Mouse (Mus musculus) neutrophil, adult 5-6 weeks (primary cell): Measurements from ENCODE around the gene Cdip1. TPM values are rescaled to one million over a fixed set of nuclear protein-coding genes. Genes with fewer than 3 reads are reported as not detected.
A peak's percentile ranks its signal among the peaks of the same experiment; 100 is the strongest.

ENCODE experiments used
- ATAC-seq: fragments of 151-379, 151-347 bp; 2 replicates; pipeline ENCODE4 v1.8.0; 2017; ENCODE audit warnings: mild to moderate bottlenecking, moderate TSS enrichment; ENCODE audit not compliant: insufficient number of reproducible peaks, poor library complexity, low FRiP score, severe bottlenecking; ENCODE audit errors: extremely low read depth
- total RNA-seq: library from RNA; stranded (forward); fragments of 200-1000 nt; gene quantifications from 2 replicates; pipeline ENCODE4 v1.2.3, GENCODE M21; 2017

The Cdip1 gene
- total RNA-seq, 1 experiment from 2014 or later = 23.4 TPM

DNA sequence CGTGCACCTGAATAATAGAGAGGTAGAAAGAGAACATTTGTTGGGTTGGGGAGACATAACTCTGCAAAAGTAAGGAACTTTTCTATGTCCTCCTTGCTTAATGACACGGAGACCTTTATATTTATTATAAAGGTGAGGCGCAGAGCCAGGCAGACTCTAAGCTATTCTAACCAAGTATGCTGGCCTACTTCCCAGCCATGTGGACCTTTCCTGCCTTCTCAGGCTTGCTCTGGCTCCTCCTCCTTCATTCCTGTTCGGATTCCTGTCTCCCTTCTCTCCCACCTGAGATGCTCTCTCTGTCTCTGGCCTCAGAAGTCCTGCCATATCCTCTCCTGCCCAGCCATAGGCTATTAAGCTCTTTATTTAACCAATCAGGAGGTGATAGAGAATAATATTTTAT lies 64.8 kb downstream of the Cdip1 start:
- no peak for ATAC-seq

DNA sequence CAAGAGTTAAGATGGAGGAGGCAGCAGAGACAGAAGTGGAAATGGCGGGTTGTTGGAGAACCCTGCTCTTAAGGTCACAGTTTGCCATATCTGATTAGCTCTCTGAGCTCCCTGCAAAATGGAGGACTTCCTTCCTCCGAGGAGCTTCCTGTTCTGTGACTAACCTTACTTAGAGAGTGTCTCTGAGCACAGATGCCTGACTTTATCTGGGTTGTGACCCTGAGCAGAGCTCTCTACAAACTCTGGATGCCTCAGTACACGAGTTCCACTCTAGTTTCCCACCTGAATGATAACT lies 67.2 kb downstream of the Cdip1 start:
- peak; percentile 50; the same call in 1 of the 2 replicates for ATAC-seq

DNA sequence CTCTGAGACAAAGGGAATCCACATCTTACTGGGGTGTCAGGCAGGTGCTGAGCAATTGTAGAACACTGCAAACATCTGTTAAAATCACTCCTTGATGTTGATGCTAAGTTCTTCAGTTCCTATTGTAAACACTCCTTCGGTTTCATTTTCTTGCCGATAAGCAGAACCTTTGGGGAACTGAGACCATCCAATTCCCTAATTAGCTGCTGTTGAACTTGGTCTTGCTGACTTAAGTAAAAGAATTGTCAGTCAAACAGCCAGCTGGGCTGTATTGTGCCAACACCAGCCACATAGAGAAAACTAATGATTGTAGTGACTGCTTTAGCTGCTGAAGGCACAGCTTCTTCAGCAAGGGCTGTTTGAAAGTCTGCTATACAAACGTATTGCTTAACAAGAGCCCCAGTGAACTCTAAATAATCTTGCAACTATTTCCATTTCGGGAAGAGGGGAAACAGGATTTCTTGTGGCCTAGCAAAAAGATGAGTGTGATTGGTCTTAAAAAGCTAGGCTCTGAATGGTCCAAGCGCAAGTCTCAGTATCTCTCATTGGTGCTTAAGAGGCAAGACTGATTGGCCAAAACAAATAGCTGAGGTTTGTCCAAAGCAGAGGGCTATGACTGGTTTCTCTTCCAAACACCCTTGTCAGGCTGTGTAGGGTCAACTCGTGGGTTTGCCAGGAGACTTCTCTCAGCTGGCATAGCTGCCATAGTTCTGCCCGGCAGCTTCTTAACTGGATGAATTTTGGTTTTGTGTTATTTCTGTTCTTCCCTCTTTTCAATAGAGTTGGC lies 67.8 kb downstream of the Cdip1 start:
- ATAC-seq = no peak

DNA sequence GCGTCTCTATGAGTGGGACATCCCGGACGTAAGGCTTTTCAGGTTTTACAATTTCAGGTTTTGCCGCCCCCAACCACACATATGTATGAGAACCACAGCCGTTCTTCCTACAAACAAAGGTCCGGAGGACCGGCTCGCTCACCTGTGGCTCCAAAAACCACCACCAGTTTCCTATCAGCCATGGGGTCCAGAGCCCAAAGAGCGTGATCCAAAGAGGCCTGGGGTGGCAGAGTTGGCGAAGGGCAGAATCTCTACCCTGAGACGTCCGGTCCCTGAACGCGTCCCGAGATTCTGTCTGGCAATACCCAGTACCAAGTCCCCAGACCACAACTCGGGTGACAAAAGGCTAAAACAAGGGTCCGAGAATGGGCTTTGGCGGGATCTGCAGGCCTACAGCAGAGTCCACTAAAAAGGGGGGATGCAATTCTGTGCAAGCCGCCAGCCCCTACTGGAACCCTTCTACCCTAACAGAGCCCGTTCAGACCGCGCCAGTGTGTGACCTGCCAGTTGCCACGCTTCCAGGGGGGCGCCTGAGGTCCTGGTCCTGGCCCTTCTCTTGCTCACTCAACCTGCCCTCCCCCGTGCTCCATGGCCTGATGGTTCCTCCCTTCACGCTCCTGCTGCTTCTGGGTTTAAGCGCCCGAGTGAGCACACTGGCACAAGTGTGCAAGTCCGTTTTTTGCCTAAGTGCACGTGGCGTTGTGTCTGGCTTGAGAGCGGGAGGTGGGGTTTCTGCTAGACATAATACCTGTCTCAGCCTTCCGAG lies 71.2 kb downstream of the Cdip1 start, which contains the start of gene Nmral1:
Nmral1 (minus strand) TSS at position 604 of the 766 bp plus-strand sequence.
- ATAC-seq = peak; percentile 68

DNA sequence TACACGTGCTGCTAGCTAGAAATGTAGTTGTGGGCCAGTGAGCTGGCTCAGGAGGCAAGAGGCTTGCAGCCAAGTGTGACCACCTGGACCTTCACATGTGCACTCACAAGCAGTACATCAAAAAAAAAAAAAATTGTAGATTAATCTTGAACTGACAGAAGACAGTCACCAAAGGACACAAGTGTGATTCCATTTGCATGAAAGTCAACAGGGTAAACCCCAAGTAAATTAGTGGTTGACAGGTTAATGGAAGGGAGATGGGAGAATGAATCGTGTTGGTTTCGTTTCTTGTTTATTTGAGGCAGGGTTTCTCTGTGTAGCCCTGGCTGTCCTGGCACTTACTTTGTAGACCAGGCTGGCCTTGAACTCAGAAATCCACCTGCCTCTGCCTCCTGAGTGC lies 72.2 kb downstream of the Cdip1 start:
- no peak for ATAC-seq

DNA sequence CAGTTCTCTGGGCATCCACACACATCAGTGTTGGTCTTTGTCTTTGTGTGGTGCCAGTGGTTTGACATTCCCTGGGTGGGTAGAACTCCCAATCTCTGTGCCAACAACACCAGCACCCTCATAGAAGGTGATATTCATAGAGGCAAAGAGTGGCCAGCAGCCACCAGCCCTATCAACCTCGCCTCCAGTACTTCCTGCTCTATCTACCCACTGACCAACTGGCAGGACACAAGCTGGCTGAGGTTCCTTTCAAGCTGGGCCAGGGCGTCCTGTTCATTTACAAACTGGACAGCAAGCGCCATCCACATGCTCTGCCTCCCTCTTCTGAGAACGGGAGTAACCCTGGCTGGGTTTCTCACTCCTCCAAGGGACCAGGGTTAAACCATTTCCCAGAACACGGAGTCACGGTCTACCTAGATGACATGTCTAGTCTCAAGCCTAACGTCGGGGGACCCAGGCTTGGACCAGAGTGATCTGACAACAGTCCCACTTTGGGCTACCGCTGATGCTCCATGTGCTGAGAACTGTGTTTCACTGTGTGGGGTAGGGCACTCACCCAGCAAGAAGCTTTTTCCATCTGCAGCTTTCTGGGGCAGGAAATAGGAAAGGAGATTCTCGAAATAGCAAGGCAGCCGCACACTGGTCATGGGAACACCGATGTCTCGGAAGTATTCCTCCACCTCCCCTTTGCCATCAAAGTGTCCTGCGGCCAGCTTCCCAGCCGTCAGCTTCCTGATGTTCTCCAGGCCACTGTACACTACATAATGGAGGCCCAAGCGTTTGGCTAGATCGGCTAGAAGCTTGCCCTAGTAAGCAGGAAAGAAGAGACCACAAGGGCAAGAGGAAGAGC lies 76.0 kb downstream of the Cdip1 start:
- no peak for ATAC-seq

DNA sequence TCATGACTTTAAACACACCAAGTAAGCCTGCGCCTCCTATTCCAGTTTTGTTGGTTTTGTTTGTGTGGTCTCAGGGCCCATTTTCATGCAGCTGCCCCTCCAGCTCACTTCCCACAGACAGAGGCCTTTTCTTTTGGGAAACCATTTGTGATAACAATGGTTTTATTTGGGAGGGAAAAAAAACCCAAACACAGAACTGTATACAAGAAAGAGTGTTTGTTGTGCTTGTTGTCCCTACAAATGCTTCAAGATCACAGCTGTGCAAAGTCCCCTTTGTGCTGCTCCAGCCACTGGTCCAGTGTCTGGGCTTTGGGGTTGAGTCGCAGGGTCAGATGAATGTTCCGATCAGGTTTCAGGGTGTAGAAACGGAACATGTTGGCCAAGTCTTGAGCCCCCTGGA lies 78.9 kb downstream of the Cdip1 start:
- no peak for ATAC-seq

DNA sequence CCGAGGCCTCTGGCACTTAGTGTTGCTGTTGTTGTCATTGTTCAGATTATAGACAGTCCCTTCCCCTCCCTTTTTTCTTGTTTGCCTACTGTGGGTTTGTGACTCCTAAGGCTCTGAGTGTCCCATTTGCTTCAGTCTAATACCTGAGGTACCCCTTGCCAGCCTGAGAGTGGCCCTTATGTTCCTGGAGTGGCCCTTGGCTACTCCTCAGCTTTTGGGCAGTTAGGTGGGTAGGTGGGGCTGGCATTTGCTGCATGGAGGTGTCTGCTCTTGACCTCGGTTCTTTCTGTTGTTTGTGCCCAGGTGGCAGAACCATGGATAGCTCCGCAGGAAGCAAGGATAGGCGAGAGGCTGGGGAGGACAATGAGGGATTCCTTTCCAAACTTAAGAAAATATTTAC lies 84.6 kb downstream of the Cdip1 start:
- no peak for ATAC-seq

DNA sequence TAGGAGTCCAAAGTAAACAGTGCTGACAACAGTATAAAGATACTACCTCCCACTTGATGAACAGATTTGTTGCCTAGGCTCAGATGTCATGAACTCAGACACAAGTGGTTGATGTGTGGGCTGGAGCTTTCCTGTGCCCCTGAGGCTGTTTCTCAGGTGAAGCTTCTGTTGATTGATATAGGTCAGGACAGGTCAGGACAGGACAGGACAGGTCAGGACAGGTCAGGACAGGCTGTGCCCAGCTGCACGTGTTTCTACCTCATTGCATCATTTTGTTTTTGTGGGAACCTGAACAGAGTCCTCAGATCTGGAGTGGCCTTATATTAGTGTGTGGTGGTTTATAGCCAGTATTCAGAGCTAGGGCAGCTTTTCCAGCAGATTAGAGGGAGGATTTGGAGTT lies 87.4 kb downstream of the Cdip1 start:
- no peak for ATAC-seq

DNA sequence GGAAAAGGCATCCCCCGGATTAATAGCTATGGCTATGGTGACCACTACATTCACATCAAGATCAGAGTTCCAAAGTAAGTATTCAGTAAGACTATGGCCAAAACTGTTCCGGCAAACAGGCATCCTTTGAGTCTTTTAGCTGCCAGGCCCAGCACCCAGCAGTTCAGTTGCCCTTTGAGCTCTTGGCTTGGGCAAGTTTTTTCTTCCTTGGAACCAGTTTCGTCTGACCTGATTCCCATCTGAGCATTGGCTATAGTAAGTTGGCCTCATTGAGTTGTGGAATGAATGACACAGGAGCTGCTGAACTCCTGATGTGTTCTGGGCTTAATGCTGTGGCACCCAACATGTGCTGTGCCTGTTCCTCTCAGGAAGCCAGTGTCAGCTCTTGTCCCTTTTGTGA lies 88.9 kb downstream of the Cdip1 start:
- no peak for ATAC-seq

Other genes with a start within 250 kb of the Cdip1 start
- gene Srl, start 248.5 kb downstream of the Cdip1 start, total RNA-seq = 0.35 and 1.8 TPM in 2 replicates
- 8.0 and 8.5 TPM in 2 replicates for gene Tfap4, start 230.4 kb downstream of the Cdip1 start, total RNA-seq
- gene Glis2, start 195.6 kb downstream of the Cdip1 start, total RNA-seq = not detected in 2 replicates
- 14.2 and 15.4 TPM in 2 replicates for gene Pam16, start 165.3 kb downstream of the Cdip1 start, total RNA-seq
- gene Vasn, start 150.4 kb downstream of the Cdip1 start, total RNA-seq = 0.12 and 1.4 TPM in 2 replicates
- gene Dnaja3, start 150.3 kb downstream of the Cdip1 start, total RNA-seq = 24.2 and 33.9 TPM in 2 replicates
- 59.7 and 65.6 TPM in 2 replicates for gene Coro7, start 110.5 kb downstream of the Cdip1 start, total RNA-seq
- 12.0 and 12.3 TPM in 2 replicates for gene Nmral1, start 70.9 kb downstream of the Cdip1 start, total RNA-seq
- 70.6 and 97.2 TPM in 2 replicates for gene Hmox2, start 63.9 kb downstream of the Cdip1 start, total RNA-seq
- 0.58 and 2.6 TPM in 2 replicates for gene 4930562C15Rik, start 45.1 kb upstream of the Cdip1 start, total RNA-seq
- 33.1 and 36.3 TPM in 2 replicates for gene Ubald1, start 90.0 kb upstream of the Cdip1 start, total RNA-seq
- gene Mgrn1, start 96.0 kb upstream of the Cdip1 start, total RNA-seq = 78.8 and 85.0 TPM in 2 replicates
- 9.9 and 17.4 TPM in 2 replicates for gene Nudt16l1, start 148.5 kb upstream of the Cdip1 start, total RNA-seq
- 81.5 and 84.8 TPM in 2 replicates for gene Anks3, start 173.9 kb upstream of the Cdip1 start, total RNA-seq
- not detected in 2 replicates for gene Sept12, start 207.6 kb upstream of the Cdip1 start, total RNA-seq
- not detected in 2 replicates for gene Smim22, start 217.0 kb upstream of the Cdip1 start, total RNA-seq
- 50.2 and 55.1 TPM in 2 replicates for gene Rogdi, start 223.3 kb upstream of the Cdip1 start, total RNA-seq